Mouse (Mus musculus): ENCODE results near the gene Sept4. TPM values are rescaled to one million over a fixed set of nuclear protein-coding genes. Genes with fewer than 3 reads are reported as not detected.
A peak's percentile ranks its signal among the peaks of the same experiment; 100 is the strongest.

Sept4 gene
- total RNA-seq, 1 experiment from 2014 or later: 1.4 TPM

GRCm38 (mm10) chr11:87639206-87639605 is 70.5 kb downstream of the Sept4 start:
- ATAC-seq (ENCODE audit: extremely low read depth, insufficient number of reproducible peaks, low FRiP score, poor library complexity, severe bottlenecking): peak; percentile 78

Other genes with a start within 250 kb of the Sept4 start
- gene Ppm1e, start 209.9 kb upstream of the Sept4 start, total RNA-seq (2017): 4.1 and 5.4 TPM in 2 replicates
- gene Rad51c, start 163.9 kb upstream of the Sept4 start, total RNA-seq (2017): 4.2 and 9.9 TPM in 2 replicates
- 2.2 and 4.8 TPM in 2 replicates for gene Tex14, start 163.8 kb upstream of the Sept4 start, total RNA-seq (2017)
- gene Gm11492, start 2.2 kb upstream of the Sept4 start, total RNA-seq (2017): not detected in 2 replicates
- gene Mtmr4, start 23.3 kb downstream of the Sept4 start, total RNA-seq (2017): 27.7 TPM in 2 replicates
- not detected in 2 replicates for gene Hsf5, start 48.3 kb downstream of the Sept4 start, total RNA-seq (2017)
- 1.5 and 1.6 TPM in 2 replicates for gene Rnf43, start 93.8 kb downstream of the Sept4 start, total RNA-seq (2017)
- gene Supt4a, start 168.6 kb downstream of the Sept4 start, total RNA-seq (2017): 181 and 183 TPM in 2 replicates
- 21.4 and 22.2 TPM in 2 replicates for gene Tspoap1, start 191.6 kb downstream of the Sept4 start, total RNA-seq (2017)
- gene Mpo, start 224.7 kb downstream of the Sept4 start, total RNA-seq (2017): 0.98 TPM in 1 of 2 replicates, not detected in the other